Mouse (Mus musculus) megakaryocyte, embryonic 14.5 days (primary cell): ENCODE results near the gene Drg1. TPM values are rescaled to one million over a fixed set of nuclear protein-coding genes. Genes with fewer than 3 reads are reported as not detected.
A peak's percentile ranks its signal among the peaks of the same experiment; 100 is the strongest.

Experiments
- H3K27me3 ChIP-seq: replicated peaks from 2 replicates; pipeline ENCODE3; 2012; ENCODE audit warnings: inconsistent platforms
- H3K36me3 ChIP-seq: replicated peaks from 2 replicates; pipeline ENCODE3; 2012; ENCODE audit warnings: low read length, inconsistent platforms, mixed read lengths
- H3K4me1 ChIP-seq: 2 replicates; pipeline ENCODE4 v1.6.1; 2012; ENCODE audit warnings: inconsistent platforms
- H3K4me3 ChIP-seq: replicated peaks from 2 replicates; pipeline ENCODE3; 2012; ENCODE audit warnings: moderate library complexity, mild to moderate bottlenecking, inconsistent platforms
- H3K9me3 ChIP-seq: 2 replicates; pipeline ENCODE4 v1.6.1; 2012; ENCODE audit warnings: inconsistent platforms
- FLI1 ChIP-seq: IDR thresholded peaks from 2 replicates; pipeline ENCODE4 v1.6.1; 2012; ENCODE audit warnings: low read length, inconsistent platforms, mixed read lengths
- GATA1 ChIP-seq: IDR thresholded peaks from 3 replicates; pipeline ENCODE4 v1.6.1; 2012; ENCODE audit warnings: mixed read lengths, low read length, inconsistent platforms, borderline replicate concordance
- polyA plus RNA-seq: library from polyadenylated mRNA; stranded (reverse); fragments of >175 nt; gene quantifications from 2 replicates; pipeline ENCODE4 v1.2.3, GENCODE M21; 2012; ENCODE audit warnings: low replicate concordance; ENCODE audit not compliant: insufficient read depth

Drg1 gene
- polyA plus RNA-seq, 1 experiment, result 55.7 TPM

DNA sequence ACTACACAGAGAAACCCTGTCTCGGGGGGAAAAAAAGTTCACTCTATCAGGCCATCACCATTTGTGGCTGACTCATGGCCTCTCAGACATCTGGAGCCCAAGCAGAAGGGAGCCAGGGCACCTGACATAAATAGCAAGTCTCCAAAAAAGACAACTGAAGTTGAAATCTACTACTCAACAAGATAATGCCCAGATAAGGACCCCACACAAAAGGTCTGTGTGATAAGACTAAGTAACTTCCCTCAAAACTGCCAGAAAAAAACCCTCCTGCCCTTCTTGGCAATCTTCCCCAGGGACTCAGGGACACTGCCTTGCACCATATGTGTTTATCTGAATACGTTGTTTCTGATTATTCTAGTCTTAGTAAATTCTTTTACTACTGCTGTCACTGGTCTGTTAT is 13.5 kb upstream of the Drg1 start:
- H3K27me3 ChIP-seq, result no peaks in the 10 kb centered on the region
- no peak overlapping the region for H3K4me3 ChIP-seq
- H3K4me1 ChIP-seq, result no peaks in the 10 kb centered on the region
- TF ChIP-seq GATA1 (no peak), FLI1 (no peak)
- H3K36me3 ChIP-seq, result no peaks in the 10 kb centered on the region
- peaks cover 38% of the 10 kb centered on the region for H3K9me3 ChIP-seq

- no peak overlapping the region for H3K4me3 ChIP-seq
- H3K9me3 ChIP-seq, result peaks cover 28% of the 10 kb centered on the region
- no peak for TF ChIP-seq FLI1
- no peak for TF ChIP-seq GATA1
- no peaks in the 10 kb centered on the region for H3K36me3 ChIP-seq
- no peaks in the 10 kb centered on the region for H3K27me3 ChIP-seq
- H3K4me1 ChIP-seq, result no peaks in the 10 kb centered on the region
Observed at GRCm38 (mm10) chr11:3278351-3278750, 12.1 kb upstream of the Drg1 start.

DNA sequence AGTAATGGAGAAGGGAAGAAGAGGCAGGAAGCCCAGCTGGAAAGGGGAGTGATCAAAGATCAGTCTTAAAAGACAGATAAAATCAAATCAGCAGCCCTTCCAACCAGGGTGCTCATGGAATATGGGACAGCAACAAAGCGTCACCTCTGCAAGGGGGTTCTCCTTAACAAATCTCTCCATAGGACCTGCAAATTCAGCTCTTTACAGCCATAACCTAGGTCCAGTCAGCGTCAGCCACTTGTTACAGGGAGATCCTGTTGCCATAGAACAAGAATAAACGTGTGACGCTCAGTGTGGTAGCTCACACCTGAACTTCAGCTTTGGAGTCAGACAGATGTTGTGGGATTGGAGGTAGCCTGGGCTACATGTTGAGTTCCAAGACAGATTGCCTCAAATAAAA is 3.0 kb upstream of the Drg1 start:
- Histone ChIP-seq H3K9me3 (no peaks in the 10 kb centered on the region), H3K4me1 (peaks cover 22% of the 10 kb centered on the region), H3K4me3 (no peak overlapping the region), H3K27me3 (no peaks in the 10 kb centered on the region), H3K36me3 (peaks cover 6% of the 10 kb centered on the region)
- TF ChIP-seq GATA1 (no peak), FLI1 (no peak)

DNA sequence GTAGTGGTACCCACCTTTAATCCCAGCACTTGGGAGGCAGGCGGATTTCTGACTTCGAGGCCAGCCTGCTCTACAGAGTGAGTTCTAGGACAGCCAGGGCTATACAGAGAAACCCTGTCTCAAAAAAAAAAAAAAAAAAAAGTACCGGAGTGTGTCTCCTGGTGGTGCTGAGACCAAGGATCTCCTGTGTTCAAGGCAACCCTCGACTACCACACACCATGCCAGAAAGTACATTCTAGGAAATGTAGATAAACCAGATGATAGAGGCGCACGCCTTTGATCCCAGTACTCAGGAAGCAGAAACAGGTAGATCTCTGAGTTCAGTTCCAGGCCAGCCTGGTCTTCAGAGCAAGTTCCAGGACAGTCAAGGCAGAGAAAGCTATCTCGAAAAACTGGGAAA is 918 bp upstream of the Drg1 start:
- Histone ChIP-seq H3K4me1 (peaks cover 34% of the 10 kb centered on the region), H3K27me3 (no peaks in the 10 kb centered on the region), H3K4me3 (peak overlapping the region; percentile 100), H3K9me3 (no peaks in the 10 kb centered on the region), H3K36me3 (peaks cover 27% of the 10 kb centered on the region)
- TF ChIP-seq GATA1 (no peak), FLI1 (no peak)

DNA sequence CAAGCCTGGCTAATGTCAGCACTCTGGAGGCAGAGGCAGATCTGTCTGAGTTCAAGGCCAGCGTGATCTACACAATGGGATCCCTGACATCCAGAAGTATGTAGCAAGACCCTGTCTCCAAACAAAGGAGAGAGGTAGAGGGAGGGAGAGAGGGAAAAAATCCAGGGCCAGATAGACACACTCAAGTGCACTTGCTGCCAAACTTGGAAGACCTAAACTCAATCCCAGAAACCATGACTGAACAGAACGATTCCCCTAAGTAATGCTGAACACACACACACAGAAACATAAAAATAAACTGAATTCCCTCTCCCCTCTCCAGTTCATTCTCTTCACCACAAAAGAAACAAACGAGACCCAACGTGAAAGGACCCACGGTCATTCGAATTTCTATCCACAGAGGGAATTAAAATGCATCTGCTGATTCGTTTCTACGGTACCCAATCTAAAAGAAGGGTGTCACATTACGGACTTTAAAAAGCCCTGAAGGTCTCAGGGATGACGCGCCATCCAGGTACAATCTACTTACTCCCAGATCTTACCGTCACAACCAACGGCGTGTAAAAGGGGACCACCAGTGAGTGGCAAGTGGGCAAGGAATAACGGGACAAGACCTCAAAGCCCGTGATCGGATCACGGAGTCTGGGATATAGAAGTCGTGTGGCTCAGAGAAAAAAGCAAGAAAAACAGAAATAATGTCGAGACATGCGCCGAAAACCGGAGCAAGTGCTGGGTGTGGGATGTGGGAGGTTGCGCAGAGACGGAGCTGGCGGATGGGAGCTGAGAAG is 730 bp downstream of the Drg1 start:
- no peaks in the 10 kb centered on the region for H3K27me3 ChIP-seq
- peaks cover 42% of the 10 kb centered on the region for H3K36me3 ChIP-seq
- no peak for TF ChIP-seq GATA1
- TF ChIP-seq FLI1, result no peak
- H3K9me3 ChIP-seq, result no peaks in the 10 kb centered on the region
- H3K4me1 ChIP-seq, result peaks cover 34% of the 10 kb centered on the region
- H3K4me3 ChIP-seq, result peak overlapping the region; percentile 100

- Histone ChIP-seq H3K9me3 (no peaks in the 10 kb centered on the region), H3K27me3 (no peaks in the 10 kb centered on the region), H3K36me3 (peaks cover 93% of the 10 kb centered on the region), H3K4me3 (no peak overlapping the region), H3K4me1 (peaks cover 15% of the 10 kb centered on the region)
- TF ChIP-seq GATA1, result no peak
- TF ChIP-seq FLI1, result no peak
Observed at GRCm38 (mm10) chr11:3259537-3259936, 6.7 kb downstream of the Drg1 start.

DNA sequence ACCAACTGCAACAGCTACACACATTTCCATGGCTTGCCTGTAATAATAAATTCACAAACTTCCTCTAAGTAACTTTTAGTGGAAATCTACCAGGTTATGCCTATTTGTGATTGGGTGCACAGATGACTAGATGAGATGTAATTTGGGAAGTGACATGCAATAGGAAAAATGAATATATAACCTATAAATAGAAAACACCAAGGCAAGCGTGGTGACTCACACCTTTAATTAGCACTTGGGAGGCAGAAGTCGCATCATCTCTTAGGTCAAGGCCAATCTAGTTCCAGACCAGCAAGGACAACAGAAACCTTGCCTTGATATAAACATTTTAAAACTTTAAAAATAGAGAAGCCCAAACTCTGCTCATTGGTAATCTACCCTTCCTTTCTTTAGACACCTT is 18.8 kb downstream of the Drg1 start:
- H3K4me3 ChIP-seq, result no peak overlapping the region
- H3K4me1 ChIP-seq, result peaks cover 5% of the 10 kb centered on the region; the same call in 1 of the 2 replicates

GRCm38 (mm10) chr11:3243771-3244170 is 22.4 kb downstream of the Drg1 start:
- no peak for TF ChIP-seq FLI1
- no peak for TF ChIP-seq GATA1
- peaks cover 5% of the 10 kb centered on the region; the same call in 1 of the 2 replicates for H3K4me1 ChIP-seq
- no peaks in the 10 kb centered on the region for H3K27me3 ChIP-seq
- H3K9me3 ChIP-seq, result peaks cover 7% of the 10 kb centered on the region; the same call in 1 of the 2 replicates
- H3K36me3 ChIP-seq, result peaks cover 99% of the 10 kb centered on the region
- H3K4me3 ChIP-seq, result no peak overlapping the region

More for the DNA sequence above, 18.8 kb downstream of the Drg1 start:
- Histone ChIP-seq H3K36me3 (peaks cover 100% of the 10 kb centered on the region), H3K27me3 (no peaks in the 10 kb centered on the region), H3K9me3 (no peaks in the 10 kb centered on the region)
- no peak for TF ChIP-seq GATA1
- TF ChIP-seq FLI1, result no peak

DNA sequence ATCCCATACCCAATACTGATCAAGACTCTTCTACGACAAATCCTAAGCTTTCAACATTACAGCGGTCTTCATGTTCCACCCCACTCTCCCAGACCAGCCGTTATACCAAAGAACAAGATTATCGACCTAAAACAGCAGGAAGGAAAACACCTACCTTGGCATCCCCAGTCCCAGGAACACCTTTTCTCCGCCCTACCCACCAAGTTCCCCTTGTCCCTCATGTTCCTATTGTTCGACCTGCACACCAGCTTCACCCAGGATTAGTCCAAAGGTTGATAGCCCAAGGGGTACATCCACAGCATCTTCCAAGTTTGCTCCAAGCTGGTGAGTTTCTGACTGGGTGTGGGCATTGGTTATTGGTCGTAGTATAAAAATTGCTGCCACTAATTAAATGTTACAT is 23.8 kb downstream of the Drg1 start:
- Histone ChIP-seq H3K4me3 (no peak overlapping the region), H3K36me3 (peaks cover 99% of the 10 kb centered on the region), H3K9me3 (peaks cover 7% of the 10 kb centered on the region; the same call in 1 of the 2 replicates), H3K4me1 (peaks cover 9% of the 10 kb centered on the region), H3K27me3 (no peaks in the 10 kb centered on the region)
- no peak for TF ChIP-seq GATA1
- no peak for TF ChIP-seq FLI1

GRCm38 (mm10) chr11:3235277-3235676 is 30.9 kb downstream of the Drg1 start:
- H3K9me3 ChIP-seq, result no peaks in the 10 kb centered on the region
- H3K27me3 ChIP-seq, result no peaks in the 10 kb centered on the region
- no peak overlapping the region for H3K4me3 ChIP-seq
- peaks cover 16% of the 10 kb centered on the region for H3K4me1 ChIP-seq
- H3K36me3 ChIP-seq, result peaks cover 91% of the 10 kb centered on the region
- TF ChIP-seq GATA1, result no peak
